Mouse (Mus musculus): ENCODE measurements around the gene Lhx4.

The Lhx4 gene

DNA sequence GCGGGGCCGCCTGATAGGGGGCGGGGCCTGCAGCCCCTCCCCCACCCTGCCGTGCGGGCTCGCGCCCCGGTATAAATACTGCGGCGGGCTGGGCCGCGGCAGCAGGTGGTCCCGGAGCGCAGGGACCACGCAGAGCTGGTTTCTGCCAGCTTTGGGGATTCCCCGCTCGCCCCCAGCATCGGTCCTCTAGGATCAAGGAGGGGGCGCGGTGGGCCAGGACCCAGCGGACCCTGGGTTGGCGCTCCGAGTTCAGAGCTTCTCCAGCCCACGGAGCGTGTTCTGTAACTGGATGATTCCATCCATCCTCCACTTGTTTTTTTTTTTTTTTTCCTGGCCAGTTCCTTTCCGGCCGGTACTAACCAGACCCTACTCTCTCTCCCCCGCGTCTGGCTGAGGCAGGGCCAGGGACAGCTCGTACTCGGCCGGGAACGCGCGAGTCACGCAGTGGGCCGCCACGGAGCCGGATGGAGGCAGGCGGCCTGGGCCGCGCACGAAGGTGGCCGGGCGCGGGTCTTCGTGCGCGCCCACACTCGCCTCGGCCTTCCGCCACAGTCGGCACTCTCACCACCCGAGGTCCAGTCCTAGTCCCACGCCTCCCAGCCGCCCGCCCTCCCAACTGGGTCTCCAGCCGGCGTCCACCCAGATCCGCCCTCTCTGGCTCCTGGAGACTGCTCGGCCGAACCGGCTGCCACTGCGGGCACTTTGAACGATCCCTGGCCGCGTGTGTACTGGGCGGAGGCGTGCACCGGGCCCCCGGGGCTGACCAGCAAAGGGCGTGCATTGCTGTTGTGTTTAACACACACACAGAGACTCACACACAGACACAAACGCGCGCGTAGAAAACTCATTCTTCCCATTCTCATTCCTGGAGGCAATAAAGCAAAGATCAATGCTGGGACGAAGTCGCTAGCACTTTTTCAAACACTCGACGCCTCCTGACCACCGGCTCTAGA is 8.8 kb downstream of the Lhx4 start:
- DNase-seq (ENCODE audit: low read depth, low spot score): no peak

DNA sequence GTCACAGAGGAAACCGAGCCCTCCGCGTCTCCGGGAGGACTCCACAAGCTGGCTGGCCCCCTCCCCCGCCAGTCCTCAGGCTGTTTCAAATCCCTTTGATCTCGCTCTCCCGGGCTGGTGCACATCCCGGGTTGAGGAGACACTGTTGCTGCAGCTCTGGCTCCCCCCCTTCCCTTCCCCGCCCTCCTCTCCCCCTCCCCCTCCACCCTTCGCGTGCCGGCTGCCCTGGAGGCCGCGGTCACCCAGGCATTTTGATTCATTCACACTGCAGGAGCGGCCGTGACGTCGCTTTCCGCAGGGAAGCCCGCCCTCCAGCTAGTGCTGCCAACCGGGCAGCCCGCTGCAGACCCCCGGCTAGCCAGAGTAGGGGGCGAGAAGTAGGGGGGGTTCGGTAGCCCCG is 9.5 kb downstream of the Lhx4 start:
- no peak for DNase-seq (ENCODE audit: low read depth, low spot score)

DNA sequence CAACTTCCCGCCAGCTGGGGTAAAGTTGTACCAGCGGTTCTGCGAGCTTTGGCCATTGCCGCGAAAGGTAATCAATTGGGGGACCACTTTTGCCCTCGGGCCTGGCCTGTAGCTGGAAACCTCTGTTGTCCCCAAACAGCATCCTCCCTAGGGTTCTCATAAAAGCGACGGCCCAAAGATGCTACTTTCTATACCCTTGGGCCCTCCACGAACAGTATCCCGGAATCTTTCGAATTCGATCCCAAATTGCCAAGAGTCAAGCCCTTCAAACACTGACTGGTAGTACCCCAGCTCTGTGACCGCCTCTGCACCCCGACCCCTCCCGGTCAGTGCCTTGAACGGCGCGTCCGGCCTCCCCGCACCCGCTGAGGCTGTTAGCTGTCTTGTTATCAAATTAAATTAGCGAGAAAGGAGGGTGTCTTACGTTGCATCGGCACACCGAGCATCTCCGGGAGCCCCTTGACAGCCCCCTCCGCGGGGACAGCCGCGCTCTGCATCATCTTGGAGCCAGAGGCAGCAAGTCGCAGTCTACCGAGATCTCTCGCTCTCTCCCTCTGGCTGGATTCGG is 10.0 kb downstream of the Lhx4 start:
- DNase-seq (ENCODE audit: low read depth, low spot score): no peak

DNA sequence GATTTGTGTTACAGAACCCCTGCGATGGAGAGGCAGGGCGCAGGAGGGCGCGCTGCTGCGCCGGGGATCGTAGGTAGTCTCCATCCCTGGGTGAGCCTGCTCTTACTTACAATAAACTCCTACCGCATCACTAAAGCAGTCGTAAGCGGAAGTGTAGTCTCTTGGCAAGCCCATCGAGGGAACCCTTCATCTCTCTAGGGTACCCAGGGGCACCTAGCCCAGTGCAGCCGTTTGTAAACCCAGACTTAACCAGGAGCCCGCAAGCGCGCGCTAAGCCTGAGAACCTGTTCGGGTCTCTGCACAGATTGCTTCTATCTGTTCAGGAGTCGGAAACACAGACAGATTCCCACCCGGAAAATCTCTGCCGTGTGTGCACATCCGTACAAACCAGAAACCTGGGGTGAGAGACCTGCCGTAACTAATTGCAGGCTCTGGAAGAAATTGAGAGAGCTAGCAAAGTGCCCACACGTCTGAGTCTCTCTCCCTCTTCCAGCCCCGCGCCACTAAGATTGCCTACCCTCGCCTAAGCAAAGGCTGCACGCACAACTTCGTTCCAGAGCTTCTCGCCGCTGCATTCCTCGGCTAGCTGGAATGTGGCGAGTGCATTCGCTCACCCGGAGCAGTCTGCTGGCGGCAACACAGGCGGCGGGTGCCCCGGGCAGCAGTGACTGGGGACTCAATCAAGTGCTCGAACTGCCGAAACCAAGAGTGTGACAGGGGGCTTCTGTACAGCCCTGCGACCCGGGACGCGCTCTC is 10.7 kb downstream of the Lhx4 start:
- DNase-seq (ENCODE audit: low read depth, low spot score): peak; percentile 20

DNA sequence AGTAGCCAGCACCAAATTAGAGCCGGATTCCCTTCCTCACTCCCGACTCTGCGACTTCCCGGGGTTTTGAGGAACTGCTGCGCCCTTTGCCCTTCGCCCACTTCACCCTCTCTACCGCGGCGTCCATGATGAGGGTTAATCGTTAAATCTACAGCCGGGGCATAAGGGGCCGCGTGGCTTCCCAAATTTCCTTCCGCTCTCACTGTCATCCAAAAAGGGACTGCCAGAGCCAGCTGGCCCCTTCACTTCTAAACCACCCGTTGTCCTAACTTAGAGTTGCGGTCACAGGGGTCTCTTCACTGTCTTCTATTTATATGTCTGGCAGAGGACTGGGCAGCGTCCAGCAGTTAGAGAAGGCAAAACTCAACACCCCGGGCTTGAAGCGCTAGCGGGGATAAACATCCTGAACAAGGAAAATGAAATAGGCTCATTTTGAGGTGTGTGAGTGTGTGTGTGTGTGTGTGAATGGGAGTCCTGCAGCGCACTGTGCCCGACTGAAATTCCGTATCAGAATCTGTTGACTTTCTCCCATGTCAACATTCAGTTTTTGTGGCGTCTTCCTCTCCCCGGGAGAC is 13.6 kb downstream of the Lhx4 start:
- DNase-seq (ENCODE audit: low read depth, low spot score): no peak

DNA sequence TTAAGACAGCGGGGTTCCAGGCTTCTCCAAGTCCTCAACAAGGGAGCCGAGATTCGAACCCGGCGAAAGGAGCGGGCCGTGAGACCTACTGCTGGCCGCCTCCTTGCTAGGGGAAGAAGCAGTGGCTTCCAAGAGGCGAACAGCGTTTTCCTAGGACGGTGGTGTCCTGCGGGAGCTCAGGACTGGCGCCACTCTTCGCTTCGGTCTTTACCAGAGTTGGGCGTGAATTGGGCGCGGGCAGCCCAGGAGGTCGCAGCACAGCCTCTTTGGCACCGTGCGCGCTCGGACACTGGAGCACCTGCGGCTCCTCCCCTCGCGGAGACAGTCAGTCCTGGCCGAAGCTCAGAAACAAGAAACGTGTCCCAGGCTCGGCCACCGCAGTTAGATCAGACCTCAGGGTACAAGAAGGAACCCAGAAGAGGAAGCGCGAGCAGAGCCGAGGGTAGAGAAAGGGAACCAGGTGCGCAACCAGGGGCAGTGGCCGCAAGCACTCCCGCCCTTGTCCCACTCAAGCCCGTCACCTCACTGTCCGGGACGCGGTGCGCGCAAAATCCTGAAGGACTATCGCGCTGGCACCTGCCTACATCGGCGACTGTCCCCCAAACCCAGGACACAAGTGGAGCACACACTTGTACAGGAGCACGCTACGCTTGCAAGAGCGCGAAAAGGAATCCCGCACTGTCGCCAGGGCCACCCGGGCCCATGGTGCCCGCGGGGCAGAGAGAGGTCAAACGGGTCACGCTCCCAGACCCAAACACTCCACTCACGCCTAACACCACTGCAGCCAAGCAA is 14.3 kb downstream of the Lhx4 start:
- no peak for DNase-seq (ENCODE audit: low read depth, low spot score)

DNA sequence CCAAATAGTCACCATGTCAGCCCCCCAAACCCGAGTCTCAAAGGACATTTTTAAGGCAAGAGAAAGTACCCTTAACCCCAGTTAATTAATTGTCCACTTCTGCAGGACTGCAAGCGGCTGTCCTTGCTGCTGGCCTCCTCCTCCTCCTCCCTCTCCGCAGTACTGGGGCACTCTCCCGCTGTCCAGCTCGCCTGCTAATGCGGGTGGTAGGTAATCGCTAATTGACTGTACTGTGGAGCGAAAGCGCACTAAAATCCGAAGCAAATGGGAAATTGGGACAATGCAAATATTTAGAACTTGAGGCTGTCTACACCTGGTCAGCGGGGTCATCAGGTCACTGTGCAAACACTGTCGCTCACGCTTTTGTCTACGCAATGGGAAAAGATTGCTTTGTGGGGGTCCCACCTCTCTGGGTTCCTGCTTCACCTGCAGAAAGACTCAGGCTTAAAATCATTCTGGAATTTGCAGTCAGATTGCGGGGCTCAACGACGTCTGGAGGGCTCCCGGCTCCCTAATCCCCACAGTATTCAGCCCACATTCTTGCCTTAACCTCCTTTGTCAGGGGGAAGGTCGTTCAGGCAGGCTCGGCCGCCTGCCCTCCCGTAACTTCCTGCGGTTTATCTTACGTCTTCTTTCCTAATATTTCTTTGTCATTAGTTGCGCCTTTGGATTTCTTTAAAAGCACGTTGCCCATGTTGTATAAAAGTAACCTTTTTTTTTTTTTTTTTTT is 15.2 kb downstream of the Lhx4 start:
- DNase-seq (ENCODE audit: low read depth, low spot score): no peak

DNA sequence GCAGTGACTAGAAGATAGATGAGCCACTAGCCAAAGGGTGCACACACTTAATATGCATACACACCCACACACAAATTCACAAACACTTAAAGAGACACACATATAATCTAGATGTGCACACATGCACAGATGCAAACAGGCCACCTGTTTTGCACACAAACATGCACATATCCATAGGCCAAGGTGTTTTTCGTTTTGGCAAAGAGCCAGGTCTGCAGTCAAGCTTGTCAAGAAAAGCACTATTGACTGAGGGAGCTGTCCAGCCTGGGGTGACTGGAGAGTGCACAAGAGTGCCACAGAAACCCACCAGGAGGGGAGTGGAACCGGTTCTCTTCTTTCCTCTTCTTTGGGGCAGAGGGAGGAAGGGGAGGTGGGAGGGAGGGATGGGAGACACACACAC is 20.3 kb downstream of the Lhx4 start:
- no peak for DNase-seq (ENCODE audit: low read depth, low spot score)

DNA sequence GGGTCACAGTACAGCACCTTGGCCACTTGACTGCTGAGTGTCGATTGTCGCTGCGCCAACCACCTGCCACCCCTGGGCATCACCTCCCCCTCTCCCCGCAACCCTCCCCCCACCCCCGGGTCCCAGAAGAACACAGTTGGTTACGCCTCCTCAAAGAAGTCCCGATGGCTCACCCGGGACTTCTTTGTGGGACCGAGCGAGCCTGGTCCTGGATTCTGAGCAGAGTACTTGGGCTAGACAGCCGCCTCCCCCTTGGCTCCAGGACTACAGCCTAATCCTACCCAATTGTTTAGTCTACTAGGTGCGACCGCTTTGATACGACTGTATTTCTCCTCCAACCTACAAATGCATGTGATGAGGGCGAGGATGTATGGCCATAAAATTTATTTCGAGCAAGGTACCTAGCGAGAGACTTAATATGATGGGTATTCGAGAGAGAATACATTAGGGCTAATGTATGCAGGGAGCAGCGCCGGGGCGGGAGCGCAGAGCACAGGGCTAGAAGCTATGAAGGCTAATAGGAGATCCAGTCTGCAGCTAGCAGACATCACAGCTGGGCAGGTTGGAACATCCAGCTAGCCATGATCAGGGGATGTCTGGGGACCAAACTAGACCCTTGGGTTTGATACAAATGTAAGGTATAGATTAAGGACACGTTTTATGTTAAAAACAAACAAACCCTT is 22.2 kb downstream of the Lhx4 start:
- DNase-seq (ENCODE audit: low read depth, low spot score): no peak

DNA sequence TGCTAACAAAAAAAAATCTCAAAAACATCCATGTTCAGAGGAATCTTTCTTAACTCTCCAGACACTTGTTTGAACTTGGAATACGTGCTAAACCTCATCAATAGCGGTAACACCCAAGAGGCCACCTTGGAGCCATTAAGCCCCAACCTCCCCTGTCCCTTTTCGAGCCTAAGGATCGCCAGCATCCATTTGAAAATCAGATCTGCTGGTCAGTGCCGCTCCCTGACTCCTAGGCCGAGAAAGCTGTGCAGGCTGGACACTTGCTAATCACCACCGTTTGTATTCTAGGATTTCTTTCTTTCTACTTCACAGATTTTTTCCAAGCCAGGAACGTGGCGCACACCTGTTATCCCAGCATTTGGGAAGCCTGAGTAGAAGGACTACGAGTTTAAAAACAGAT is 23.7 kb downstream of the Lhx4 start:
- DNase-seq (ENCODE audit: low read depth, low spot score): no peak

DNA sequence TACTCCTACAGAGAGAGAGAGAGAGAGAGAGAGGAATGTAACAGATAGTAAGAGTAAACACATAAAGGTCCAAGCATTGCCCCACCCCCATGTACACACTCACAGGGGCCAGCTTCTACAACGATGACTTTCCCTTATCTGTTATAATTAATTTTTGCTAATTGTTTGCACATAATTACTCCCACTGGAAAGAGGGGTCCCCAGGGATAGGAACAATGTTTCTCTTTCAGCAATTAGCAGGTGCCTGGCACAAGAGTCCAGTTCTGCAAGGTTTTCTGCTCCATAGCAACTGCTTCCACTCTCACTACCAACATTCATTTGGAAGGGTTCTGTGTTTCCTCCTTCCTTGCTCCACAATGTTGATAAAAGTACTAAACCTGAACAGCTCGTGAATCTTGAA is 25.6 kb downstream of the Lhx4 start:
- DNase-seq (ENCODE audit: low read depth, low spot score): no peak

DNA sequence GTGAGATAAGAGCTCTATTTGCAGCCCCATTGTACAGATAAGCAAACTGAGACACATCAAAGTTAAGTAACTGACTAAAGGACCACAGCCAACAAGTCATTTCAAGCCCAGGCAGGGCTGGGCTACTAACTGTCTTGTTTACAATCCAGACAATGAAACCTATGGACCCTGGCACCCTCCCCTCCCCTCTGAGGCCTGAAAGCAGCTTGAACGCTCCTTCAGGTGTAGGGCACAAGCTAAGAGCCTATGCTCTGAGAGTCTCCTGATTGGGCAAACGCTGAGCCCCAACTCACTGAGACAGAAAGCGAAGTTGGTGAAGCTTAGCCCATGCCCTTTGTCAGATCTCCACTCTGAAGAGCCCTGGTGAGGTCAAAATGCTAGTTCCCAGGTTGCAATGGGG is 27.2 kb downstream of the Lhx4 start:
- no peak for DNase-seq (ENCODE audit: low read depth, low spot score)

DNA sequence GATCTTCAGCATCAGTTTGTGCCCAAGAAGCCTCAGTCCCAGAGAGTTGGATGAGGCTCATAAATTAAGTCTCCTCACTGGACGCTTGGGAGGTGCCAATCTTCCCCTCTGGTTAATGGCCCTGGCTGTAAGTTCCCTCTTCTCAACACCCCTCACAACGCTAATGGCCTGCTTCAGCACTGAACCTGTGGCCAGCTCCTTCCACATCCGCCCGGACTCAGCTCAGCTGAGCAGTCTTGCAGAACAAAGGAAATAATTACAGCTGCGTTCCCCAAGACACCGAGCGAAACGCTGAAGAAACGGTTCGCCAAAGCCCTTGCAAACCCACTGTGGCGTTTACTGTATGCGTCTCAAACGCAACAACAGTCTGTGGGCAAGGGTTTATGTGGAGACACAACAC is 29.3 kb downstream of the Lhx4 start:
- DNase-seq (ENCODE audit: low read depth, low spot score): no peak

DNA sequence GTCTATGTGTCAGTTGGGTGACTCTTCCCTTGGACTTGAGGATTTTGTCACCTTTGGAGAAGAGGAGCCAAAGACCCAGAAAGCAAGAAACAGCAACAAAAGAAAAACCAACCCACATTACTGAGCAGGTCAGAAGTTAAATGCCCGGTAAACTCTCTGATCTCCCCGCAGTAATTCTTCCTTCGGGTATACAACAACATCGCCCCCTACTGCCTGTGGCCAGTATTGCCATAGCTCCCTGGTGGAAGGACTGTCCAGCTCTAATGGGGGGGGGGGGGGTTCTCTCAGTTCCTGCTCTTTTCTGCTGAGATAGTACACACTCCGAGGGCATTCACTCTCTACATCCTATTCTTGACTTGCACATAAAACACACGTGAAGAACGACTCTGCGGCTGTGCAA is 30.0 kb downstream of the Lhx4 start:
- peak; percentile 66 for DNase-seq (ENCODE audit: low read depth, low spot score)

DNA sequence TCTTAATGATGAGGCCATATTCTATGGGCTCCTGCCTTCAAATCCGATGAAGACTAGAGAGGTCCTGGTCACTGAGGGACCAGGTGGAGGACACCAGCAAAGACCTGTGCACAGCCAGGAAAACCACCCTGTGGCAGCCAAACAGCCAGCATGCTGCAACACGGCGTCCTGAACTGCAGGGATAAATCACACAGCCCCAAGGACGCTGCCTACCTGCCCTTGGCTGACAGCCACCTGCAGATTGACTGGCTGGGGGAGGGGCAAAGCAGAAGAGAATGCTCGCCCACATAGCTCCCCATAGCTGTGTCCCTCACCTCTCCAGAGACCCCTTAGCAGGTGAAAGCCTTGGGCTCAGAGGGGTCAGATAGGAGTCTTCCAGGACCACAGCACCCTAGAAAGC is 31.5 kb downstream of the Lhx4 start:
- no peak for DNase-seq (ENCODE audit: low read depth, low spot score)

DNA sequence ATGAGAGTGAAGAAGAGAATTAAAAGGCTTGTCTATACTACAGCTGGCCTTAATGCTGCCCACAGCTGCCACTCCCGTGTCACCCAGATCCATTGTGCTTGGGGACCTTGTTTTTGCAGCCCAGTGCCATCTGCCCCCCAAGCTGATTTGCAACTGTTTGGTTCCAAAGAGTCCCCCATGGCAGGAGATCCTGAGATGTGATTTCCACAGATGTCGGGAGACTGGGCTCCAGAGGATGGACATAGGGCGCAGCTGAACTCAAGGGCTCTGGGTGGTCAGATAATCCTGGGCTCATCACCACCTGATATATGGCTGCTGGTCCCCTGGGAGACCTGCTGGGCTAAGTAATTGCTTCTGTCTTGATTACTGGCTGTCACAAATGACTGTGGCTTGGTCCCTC is 32.6 kb downstream of the Lhx4 start:
- no peak for DNase-seq (ENCODE audit: low read depth, low spot score)

DNA sequence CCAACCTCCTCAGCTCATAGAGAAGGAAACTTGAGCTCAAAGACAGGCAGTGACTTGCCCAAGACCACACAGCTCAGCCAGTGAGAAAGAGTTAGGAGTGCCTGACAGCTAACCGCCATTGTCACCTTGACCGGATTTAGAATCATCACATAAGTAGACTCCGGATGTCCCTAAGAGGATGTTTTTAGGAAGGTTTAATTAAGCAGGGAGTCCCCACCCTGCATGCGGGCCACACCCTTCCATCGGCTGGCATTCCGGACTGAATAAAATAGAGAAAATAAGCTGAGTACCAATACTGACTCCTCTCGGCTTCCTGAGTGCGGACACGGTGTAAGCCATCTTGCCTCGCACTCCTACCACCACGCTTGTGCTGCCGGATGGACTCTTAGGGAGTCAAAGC is 34.2 kb downstream of the Lhx4 start:
- DNase-seq (ENCODE audit: low read depth, low spot score): no peak

DNA sequence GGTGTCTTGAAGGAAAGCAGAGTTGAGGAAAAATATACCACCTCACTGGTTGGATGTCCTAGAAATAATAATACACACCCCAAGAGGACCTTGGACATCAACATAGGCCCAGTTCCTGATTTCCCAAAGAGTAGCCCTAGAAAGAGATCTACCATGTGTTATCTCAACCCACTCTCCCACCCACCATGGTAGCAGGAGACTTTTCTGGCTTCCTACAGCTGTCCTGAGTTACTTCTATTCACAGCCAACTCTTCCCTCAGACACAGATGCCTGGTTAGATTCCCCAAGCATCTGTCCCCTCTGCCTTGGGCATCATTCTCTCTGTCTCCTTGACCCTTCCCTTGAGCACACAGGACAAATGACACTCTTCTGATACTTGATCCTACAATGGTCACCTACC is 36.1 kb downstream of the Lhx4 start:
- peak; percentile 58 for DNase-seq (ENCODE audit: low read depth, low spot score)

DNA sequence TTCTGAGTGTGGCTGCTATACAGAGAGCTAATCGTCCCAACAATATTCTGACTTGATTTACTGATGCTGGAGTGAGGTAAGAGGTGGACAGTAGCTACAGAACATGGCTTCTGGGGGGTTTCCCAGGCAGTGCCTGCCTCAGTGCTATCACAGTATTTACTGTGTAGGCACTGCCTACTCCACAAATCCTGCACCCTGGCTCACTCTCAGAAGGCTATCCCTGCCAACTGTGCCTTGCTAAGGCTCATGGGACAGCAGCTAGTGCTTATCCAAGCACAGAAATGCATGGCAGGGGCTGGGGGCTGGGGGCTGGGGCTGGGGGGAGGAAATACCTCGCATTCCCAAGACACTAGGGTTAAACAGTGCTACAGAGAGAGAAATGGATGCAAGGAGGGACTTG is 38.2 kb downstream of the Lhx4 start:
- peak; percentile 45 for DNase-seq (ENCODE audit: low read depth, low spot score)

DNA sequence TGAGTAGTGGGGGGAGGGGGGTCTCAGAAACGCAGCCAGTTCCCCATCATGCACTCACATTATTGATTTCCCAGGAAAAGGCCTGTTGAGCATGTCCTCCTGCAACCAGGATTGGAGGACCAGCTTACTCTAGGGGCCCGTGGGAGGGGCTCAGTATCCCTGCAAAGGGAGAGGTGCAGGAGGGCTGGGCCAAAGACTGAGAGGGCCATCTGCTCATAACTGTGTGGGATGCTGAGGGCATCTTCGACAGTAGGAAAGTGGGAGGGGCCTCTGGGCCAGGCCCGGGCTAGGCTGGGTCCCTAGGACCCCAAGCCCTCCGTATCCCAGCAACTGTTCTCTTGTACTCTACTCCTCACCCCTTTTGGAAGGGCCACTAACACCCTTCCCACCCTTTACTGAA is 47.3 kb downstream of the Lhx4 start:
- DNase-seq (ENCODE audit: low read depth, low spot score): no peak

All from brain, adult 2 months (tissue).